Mouse (Mus musculus): ENCODE results near the gene Cd207. TPM values are rescaled to one million over a fixed set of nuclear protein-coding genes. Genes with fewer than 3 reads are reported as not detected.
A peak's percentile ranks its signal among the peaks of the same experiment; 100 is the strongest.

The Cd207 gene
- 0.09 TPM in 1 of 2 replicates, not detected in the other for polyA plus RNA-seq (2015; fragmentation: Nextera tagmentation; extraction: Ambion mirVana)

DNA sequence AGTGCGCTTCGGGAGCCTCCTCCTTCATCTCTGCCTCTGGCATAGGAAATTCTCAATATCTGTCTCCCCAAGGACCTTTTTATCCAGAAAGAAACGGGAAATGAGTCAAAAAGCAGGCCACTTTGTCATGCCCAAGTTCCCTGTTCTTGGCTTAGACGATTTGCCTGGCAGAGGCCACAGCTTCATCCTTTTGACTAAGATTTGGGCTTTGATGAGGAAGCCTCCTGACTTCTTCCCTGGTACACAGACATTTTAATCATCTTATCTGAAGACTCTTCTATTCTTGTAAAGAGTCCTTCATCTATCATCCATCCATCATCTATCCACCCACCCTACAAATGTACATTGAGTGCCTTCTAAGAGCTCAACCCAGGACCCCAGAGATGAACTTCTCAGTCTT, at the start of gene Cd207:
Gene Cd207, minus strand, starts transcription at position 101 of the 400 bp plus-strand sequence.
- peaks cover 48% of the 10 kb centered on the region for H3K27me3 ChIP-seq (replicated peaks)
- H3K36me3 ChIP-seq = no peaks in the 10 kb centered on the region
- no peak within 1 kb of the TSS for H3K27ac ChIP-seq (replicated peaks)
- 54% methylated on average over 4 of the region's 4 CpGs for WGBS
- H3K9me3 ChIP-seq = no peaks in the 10 kb centered on the region
- ATAC-seq (ENCODE audit: extremely low read depth, insufficient number of reproducible peaks, low FRiP score, low TSS enrichment) = no peak
- no peak within 1 kb of the TSS for H3K9ac ChIP-seq
- H3K4me3 ChIP-seq = no peak within 1 kb of the TSS
- H3K4me2 ChIP-seq = no peak within 1 kb of the TSS
- no peaks in the 10 kb centered on the region for H3K4me1 ChIP-seq

DNA sequence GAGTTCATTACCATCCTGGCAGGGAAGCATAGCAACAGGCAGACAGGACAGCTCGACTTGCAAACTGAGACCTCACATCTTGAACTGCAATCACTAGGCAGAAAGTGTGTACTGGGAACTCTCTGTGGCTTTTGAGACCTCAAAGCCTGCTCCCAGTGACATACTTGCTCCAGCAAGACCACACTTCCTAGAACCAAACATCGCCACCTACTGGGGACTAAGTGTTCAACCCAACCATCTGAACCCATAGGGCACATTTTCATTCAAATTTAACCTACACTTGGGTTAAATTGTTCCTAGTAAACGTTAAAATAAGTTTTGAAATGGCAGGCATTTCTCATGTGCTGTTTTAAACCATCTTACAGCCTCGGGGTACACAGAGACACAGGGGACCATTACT, 49.5 kb upstream of the Cd207 start:
- WGBS = 34% methylated on average over 4 of the region's 4 CpGs

GRCm38 (mm10) chr6:83722526-83722925, 44.9 kb upstream of the Cd207 start:
- H3K27me3 ChIP-seq (replicated peaks) = peaks cover 90% of the 10 kb centered on the region
- no peaks in the 10 kb centered on the region for H3K36me3 ChIP-seq
- WGBS = 19% methylated on average over 6 of the region's 6 CpGs
- H3K9ac ChIP-seq = no peak overlapping the region
- no peaks in the 10 kb centered on the region for H3K4me1 ChIP-seq
- H3K4me2 ChIP-seq = no peak overlapping the region
- ATAC-seq (ENCODE audit: extremely low read depth, insufficient number of reproducible peaks, low FRiP score, low TSS enrichment) = no peak
- H3K27ac ChIP-seq (replicated peaks) = no peak overlapping the region
- no peaks in the 10 kb centered on the region for H3K9me3 ChIP-seq
- H3K4me3 ChIP-seq = no peak overlapping the region

More for the DNA sequence above, 49.5 kb upstream of the Cd207 start:
- Histone ChIP-seq H3K27me3 (replicated peaks) (peaks cover 78% of the 10 kb centered on the region), H3K9ac (no peak overlapping the region), H3K27ac (replicated peaks) (no peak overlapping the region), H3K9me3 (no peaks in the 10 kb centered on the region), H3K4me3 (no peak overlapping the region), H3K4me2 (no peak overlapping the region), H3K4me1 (no peaks in the 10 kb centered on the region), H3K36me3 (no peaks in the 10 kb centered on the region)
- ATAC-seq (ENCODE audit: extremely low read depth, insufficient number of reproducible peaks, low FRiP score, low TSS enrichment) = no peak

DNA sequence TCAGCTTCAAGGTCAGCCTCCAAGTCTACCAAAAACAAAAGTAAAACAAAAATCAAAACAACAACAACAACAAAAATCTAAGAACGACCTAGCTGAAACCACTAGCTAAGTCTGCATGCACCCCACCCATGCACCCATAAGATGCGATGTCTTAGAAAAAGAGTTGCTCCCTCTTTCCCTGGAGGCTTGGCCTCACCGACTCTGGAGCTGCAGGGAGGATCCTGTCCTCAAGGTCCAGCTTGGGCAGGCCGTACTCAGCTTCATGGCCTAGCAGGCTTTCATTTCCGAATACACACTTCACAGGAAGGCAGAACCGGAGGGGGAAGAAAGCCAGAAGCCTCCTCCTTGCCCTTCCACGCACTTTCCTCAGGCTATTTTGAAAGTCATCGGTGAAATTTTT, 39.4 kb upstream of the Cd207 start:
- Histone ChIP-seq H3K4me1 (peaks cover 17% of the 10 kb centered on the region), H3K27ac (replicated peaks) (no peak overlapping the region), H3K4me2 (no peak overlapping the region), H3K9ac (no peak overlapping the region), H3K36me3 (no peaks in the 10 kb centered on the region), H3K9me3 (no peaks in the 10 kb centered on the region), H3K27me3 (replicated peaks) (peaks cover 99% of the 10 kb centered on the region), H3K4me3 (no peak overlapping the region)
- 4% methylated on average over 8 of the region's 8 CpGs for WGBS
- no peak for ATAC-seq (ENCODE audit: extremely low read depth, insufficient number of reproducible peaks, low FRiP score, low TSS enrichment)

DNA sequence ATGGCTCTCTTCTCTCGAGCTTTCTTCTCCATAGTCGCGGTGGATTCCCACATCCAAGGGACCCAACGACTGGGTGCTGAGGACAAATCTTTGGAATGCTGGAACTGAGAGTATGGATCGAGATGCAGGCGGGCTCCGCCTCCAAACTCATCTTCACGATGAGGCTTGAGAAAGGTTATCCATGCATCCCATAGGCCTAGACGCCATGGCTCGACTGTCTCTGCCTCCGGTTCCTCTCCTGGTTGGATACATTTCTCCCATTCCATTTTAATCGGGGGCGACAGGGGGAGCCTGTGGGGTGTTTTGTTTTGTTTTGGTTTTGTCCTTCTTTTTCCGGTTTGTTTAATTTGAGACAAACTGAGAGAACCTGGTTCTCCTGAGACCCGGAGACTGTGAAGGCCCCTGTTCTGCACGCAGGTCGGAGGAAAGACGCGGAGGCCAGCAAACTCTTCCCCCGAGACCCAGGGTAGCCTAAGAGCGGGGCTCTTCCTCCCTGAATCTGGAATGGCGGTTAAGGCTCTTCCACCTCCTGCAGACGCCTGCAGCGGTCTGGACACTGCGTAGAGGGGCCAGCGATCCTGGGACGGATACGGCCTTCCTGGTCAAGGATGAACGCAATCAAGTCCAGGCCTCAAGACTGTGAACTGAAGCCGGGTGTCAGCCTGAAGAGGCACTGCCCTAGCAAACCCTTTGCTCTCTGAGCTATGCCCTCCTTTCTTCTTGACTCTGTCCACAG, 38.0 kb upstream of the Cd207 start:
- no peaks in the 10 kb centered on the region for H3K36me3 ChIP-seq
- H3K4me3 ChIP-seq = peak overlapping the region; percentile 20
- H3K4me2 ChIP-seq = peak overlapping the region; percentile 34
- 3% methylated on average over 30 of the region's 30 CpGs for WGBS
- H3K9ac ChIP-seq = no peak overlapping the region
- no peak overlapping the region for H3K27ac ChIP-seq (replicated peaks)
- H3K9me3 ChIP-seq = no peaks in the 10 kb centered on the region
- no peak for ATAC-seq (ENCODE audit: extremely low read depth, insufficient number of reproducible peaks, low FRiP score, low TSS enrichment)
- H3K4me1 ChIP-seq = peaks cover 31% of the 10 kb centered on the region
- H3K27me3 ChIP-seq (replicated peaks) = peaks cover 99% of the 10 kb centered on the region

GRCm38 (mm10) chr6:83714221-83715123, 36.8 kb upstream of the Cd207 start:
- Histone ChIP-seq H3K9me3 (no peaks in the 10 kb centered on the region), H3K9ac (no peak overlapping the region), H3K4me3 (0 out of 2 replicates have a peak overlapping the region, but pooled peaks have one; percentile 20), H3K4me2 (peak overlapping the region; percentile 34), H3K27me3 (replicated peaks) (peaks cover 99% of the 10 kb centered on the region), H3K36me3 (no peaks in the 10 kb centered on the region), H3K27ac (replicated peaks) (no peak overlapping the region), H3K4me1 (peaks cover 38% of the 10 kb centered on the region)
- ATAC-seq (ENCODE audit: extremely low read depth, insufficient number of reproducible peaks, low FRiP score, low TSS enrichment) = no peak
- 2% methylated on average over 34 of the region's 34 CpGs for whole genome bisulfite sequencing

GRCm38 (mm10) chr6:83713271-83714136, 35.8 kb upstream of the Cd207 start:
- Histone ChIP-seq H3K27me3 (replicated peaks) (peaks cover 99% of the 10 kb centered on the region), H3K27ac (replicated peaks) (no peak overlapping the region), H3K4me3 (no peak overlapping the region), H3K9ac (no peak overlapping the region), H3K36me3 (no peaks in the 10 kb centered on the region), H3K9me3 (no peaks in the 10 kb centered on the region), H3K4me2 (no peak overlapping the region), H3K4me1 (peaks cover 38% of the 10 kb centered on the region)
- ATAC-seq (ENCODE audit: extremely low read depth, insufficient number of reproducible peaks, low FRiP score, low TSS enrichment) = no peak
- WGBS = 6% methylated on average over 12 of the region's 12 CpGs

DNA sequence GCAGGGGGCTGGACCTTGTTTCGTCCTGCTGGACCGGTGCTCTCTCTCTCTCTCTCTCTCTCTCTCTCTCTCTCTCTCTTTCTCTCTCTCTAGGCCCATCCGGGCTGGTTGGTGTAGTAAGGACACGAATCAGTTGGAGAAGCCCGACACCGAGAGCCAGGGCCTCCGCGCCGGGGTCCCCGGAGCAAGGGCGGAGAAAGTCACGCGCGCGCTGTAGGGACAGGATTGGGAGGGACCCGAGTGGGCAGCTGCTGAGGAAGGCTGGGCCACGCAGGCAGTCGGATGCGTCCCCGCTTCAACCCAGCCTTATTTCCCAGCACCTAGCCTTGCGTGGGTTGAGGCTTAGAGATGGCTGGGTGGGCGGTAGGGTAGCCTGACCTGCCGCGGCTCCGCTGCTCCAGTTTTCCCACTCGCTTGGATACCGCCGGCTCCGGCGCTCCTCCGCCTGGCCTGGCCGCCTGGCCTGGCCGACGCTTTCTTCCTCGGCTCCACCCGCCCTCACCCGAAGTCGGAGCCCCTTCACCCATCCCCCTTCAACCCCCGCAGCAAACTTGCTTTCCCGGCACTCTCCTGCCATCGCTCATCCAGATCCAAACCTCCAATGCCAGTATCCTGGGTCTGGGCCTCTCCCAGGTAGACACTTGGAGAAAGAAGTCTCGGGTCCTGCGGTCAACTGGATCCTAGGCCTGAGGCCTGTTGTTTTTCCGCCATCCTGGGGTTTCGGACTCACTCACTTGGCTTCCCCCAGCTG, 34.2 kb upstream of the Cd207 start:
- H3K4me3 ChIP-seq = peak overlapping the region; percentile 56
- H3K27ac ChIP-seq (replicated peaks) = no peak overlapping the region
- 2% methylated on average over 45 of the region's 45 CpGs for WGBS
- peak overlapping the region; percentile 86 for H3K4me2 ChIP-seq
- H3K4me1 ChIP-seq = peaks cover 38% of the 10 kb centered on the region
- peak overlapping the region; percentile 37 for H3K9ac ChIP-seq
- H3K9me3 ChIP-seq = no peaks in the 10 kb centered on the region
- peaks cover 99% of the 10 kb centered on the region for H3K27me3 ChIP-seq (replicated peaks)
- no peak for ATAC-seq (ENCODE audit: extremely low read depth, insufficient number of reproducible peaks, low FRiP score, low TSS enrichment)
- no peaks in the 10 kb centered on the region for H3K36me3 ChIP-seq

DNA sequence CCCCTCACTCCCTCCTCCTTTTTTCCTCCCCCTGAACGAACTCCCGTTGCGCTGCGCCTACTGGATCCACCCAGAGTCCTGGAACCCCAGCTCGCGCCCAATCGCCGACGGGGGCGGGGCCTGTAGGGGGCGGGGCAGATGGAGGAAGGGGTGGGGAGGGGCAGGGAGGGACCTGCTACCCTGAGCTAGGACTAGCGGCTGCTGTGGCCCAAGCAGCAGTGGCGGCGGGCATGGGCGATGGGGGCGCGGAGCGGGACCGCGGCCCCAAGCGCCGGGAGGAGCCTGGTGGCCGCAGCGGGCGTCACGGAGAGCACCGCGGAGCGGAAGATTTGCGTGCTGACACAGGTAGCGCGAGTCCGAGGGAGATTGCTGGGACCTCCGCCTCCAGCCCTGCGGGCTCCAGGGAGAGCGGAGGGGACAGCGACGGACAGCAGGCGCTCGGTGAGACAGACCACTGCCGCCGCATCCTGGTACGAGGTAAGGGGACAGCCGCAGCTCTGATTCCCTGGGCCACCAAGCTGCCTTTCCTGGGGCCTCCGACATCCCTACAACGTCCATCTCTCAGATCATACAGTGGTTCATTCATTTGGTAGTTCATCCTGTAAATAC, 33.5 kb upstream of the Cd207 start, which contains the start of gene Vax2:
Gene Vax2, plus strand, starts transcription at position 198 of the 609 bp plus-strand sequence.
- Histone ChIP-seq H3K4me3 (peak within 1 kb of the TSS; percentile 56), H3K27ac (replicated peaks) (no peak within 1 kb of the TSS), H3K9me3 (no peaks in the 10 kb centered on the region), H3K4me2 (peak within 1 kb of the TSS; percentile 86), H3K27me3 (replicated peaks) (peaks cover 100% of the 10 kb centered on the region), H3K4me1 (peaks cover 38% of the 10 kb centered on the region), H3K36me3 (no peaks in the 10 kb centered on the region), H3K9ac (peak within 1 kb of the TSS; percentile 37)
- ATAC-seq (ENCODE audit: extremely low read depth, insufficient number of reproducible peaks, low FRiP score, low TSS enrichment) = peak; percentile 49; the same call in 1 of the 2 replicates
- WGBS = under 1% methylated on average over 46 of the region's 46 CpGs
